Mouse (Mus musculus) hindbrain, embryonic 10.5 days (tissue): ENCODE data around the gene Cd247. TPM values are rescaled to one million over a fixed set of nuclear protein-coding genes. Genes with fewer than 3 reads are reported as not detected.

Experiments
- DNase-seq: peaks from one replicate; pipeline ENCODE4 v3.0.0-alpha.2; 2017; ENCODE audit warnings: low spot score
- H3K27ac ChIP-seq: fragments of 300-500 bp; sonication (generic); 2 replicates; pipeline ENCODE4 v1.5.1; 2016; ENCODE audit warnings: mild to moderate bottlenecking, moderate library complexity
- H3K27me3 ChIP-seq: fragments of 300-500 bp; sonication (generic); 2 replicates; pipeline ENCODE4 v1.6.1; 2016; ENCODE audit warnings: mild to moderate bottlenecking; ENCODE audit not compliant: poor library complexity, insufficient read depth, severe bottlenecking
- H3K36me3 ChIP-seq: fragments of 300-500 bp; sonication (generic); 2 replicates; pipeline ENCODE4 v1.6.1; 2016; ENCODE audit warnings: mild to moderate bottlenecking, moderate library complexity
- H3K4me1 ChIP-seq: fragments of 300-500 bp; sonication (generic); replicated peaks from 2 replicates; pipeline ENCODE4 v1.6.1; 2016; ENCODE audit warnings: mild to moderate bottlenecking
- H3K4me3 ChIP-seq: fragments of 300-500 bp; sonication (generic); 2 replicates; pipeline ENCODE4 v1.5.1; 2016; ENCODE audit warnings: mild to moderate bottlenecking, moderate library complexity
- H3K9me3 ChIP-seq: fragments of 300-500 bp; sonication (generic); 2 replicates; pipeline ENCODE4 v1.6.1; 2016; ENCODE audit warnings: mild to moderate bottlenecking, moderate library complexity
- WGBS: fragments of 180-500 bp; shearing (Covaris S2); methylation state at CpG from one replicate; pipeline ENCODE4 v1.1.7; 2016; 5-methylcytosine and 5-hydroxymethylcytosine counted together
- polyA plus RNA-seq: library from polyadenylated mRNA; unstranded; fragments of >200 nt; fragmentation: Nextera tagmentation; extraction: Ambion mirVana; gene quantifications from 2 replicates; pipeline ENCODE4 v1.2.1, GENCODE M21; 2016

Cd247 gene
- polyA plus RNA-seq, 1 experiment from 2014 or later: 1.2 TPM

DNA sequence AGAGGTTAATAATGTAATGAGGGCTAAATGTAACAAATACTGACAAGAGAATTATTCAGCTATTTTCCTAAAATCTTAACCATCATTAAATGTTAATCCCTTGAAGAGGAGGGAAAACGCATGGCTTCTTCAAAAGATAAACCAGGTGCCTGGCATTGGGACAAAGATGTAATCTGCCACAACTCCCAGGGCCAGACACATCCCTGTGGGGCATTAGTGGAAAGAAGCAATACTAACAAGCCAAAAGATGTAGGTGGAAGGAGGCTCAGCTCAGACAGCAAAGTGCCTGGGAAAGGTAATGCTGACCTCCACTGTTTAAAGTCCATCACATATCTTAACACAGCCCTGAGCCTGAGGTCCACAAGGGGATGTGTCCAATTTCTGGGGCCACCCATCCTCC, 134.0 kb downstream of the Cd247 start:
- H3K4me1 ChIP-seq: no peaks in the 10 kb centered on the region
- 0 out of 2 replicates have a peak, but pooled peaks cover 3% of the 10 kb centered on the region for H3K36me3 ChIP-seq
- H3K27me3 ChIP-seq: no peaks in the 10 kb centered on the region
- WGBS: 96% methylated on average over 1 of the region's 1 CpGs
- no peaks in the 10 kb centered on the region for H3K9me3 ChIP-seq
- H3K4me3 ChIP-seq: no peak overlapping the region
- no peak overlapping the region for H3K27ac ChIP-seq
- no peak for DNase-seq

DNA sequence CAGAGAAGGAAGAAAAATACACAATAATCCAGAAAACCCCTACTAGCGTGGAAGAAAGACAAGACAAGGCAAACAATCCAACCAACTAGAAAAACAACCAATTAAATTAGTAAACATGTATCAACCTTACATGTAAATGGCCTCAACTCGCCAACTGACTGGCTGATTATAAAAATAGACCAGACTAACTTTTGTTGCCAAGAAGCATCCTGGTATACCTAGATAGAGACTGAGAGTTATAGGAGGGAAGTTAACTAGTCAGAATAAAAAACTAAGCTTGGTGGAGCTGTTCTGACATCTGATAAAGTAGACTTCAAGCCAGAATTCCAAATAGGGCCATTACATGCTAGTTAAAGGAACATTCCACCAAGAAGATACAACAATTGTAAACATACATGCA, 136.7 kb downstream of the Cd247 start:
- no peak overlapping the region for H3K27ac ChIP-seq
- H3K4me1 ChIP-seq: no peaks in the 10 kb centered on the region
- no peak for DNase-seq
- no peak overlapping the region for H3K4me3 ChIP-seq
- 0 out of 2 replicates have a peak, but pooled peaks cover 3% of the 10 kb centered on the region for H3K36me3 ChIP-seq
- H3K9me3 ChIP-seq: no peaks in the 10 kb centered on the region
- 94% methylated on average over 2 of the region's 2 CpGs for WGBS
- no peaks in the 10 kb centered on the region for H3K27me3 ChIP-seq

Other genes starting within 250 kb of the Cd247 start
- 119 and 136 TPM in 2 replicates for gene Mpzl1, start 154.1 kb upstream of the Cd247 start, polyA plus RNA-seq
- 11.2 and 11.4 TPM in 2 replicates for gene Rcsd1, start 78.9 kb upstream of the Cd247 start, polyA plus RNA-seq
- 30.0 and 40.7 TPM in 2 replicates for gene Creg1, start 24.9 kb upstream of the Cd247 start, polyA plus RNA-seq
- 21.8 and 25.4 TPM in 2 replicates for gene Pou2f1, start 214.0 kb downstream of the Cd247 start, polyA plus RNA-seq